Mouse (Mus musculus): ENCODE measurements around the gene Prkch.

GRCm38 (mm10) chr12:73632671-73633244 lies 48.2 kb downstream of the Prkch start:
- no peak for TF ChIP-seq CTCF (conservative IDR thresholded peaks at IDR 0.05; ENCODE audit: low read length)
- no peak for TF ChIP-seq NANOG (IDR thresholded peaks at IDR 0.05; ENCODE audit: borderline replicate concordance, low read length)

All from E14TG2a.4 (cell line).